Mouse (Mus musculus): ENCODE data around the gene Etl4.

Gene Etl4

GRCm38 (mm10) chr2:20336176-20336575, 426.6 kb downstream of the Etl4 start:
- WGBS: 82% methylated on average over 6 of the region's 6 CpGs

- 30% methylated on average over 7 of the region's 7 CpGs for WGBS
Observed at GRCm38 (mm10) chr2:20339016-20339734, 429.6 kb downstream of the Etl4 start.

- 11% methylated on average over 12 of the region's 12 CpGs for WGBS
Observed at GRCm38 (mm10) chr2:20339919-20340318, 430.3 kb downstream of the Etl4 start.

- WGBS: 61% methylated on average over 3 of the region's 3 CpGs
Observed at GRCm38 (mm10) chr2:20346873-20347272, 437.3 kb downstream of the Etl4 start.

- 79% methylated on average over 5 of the region's 5 CpGs for WGBS
Observed at GRCm38 (mm10) chr2:20349268-20349667, 439.7 kb downstream of the Etl4 start.

- WGBS: 78% methylated on average over 2 of the region's 2 CpGs
Observed at GRCm38 (mm10) chr2:20377026-20377425, 467.4 kb downstream of the Etl4 start.

- WGBS: 84% methylated on average over 6 of the region's 8 CpGs
Observed at GRCm38 (mm10) chr2:20380874-20381273, 471.3 kb downstream of the Etl4 start.

- WGBS: 66% methylated on average over 6 of the region's 6 CpGs
Observed at GRCm38 (mm10) chr2:20396978-20397377, 487.4 kb downstream of the Etl4 start.

GRCm38 (mm10) chr2:20400556-20400955, 491.0 kb downstream of the Etl4 start:
- WGBS: 35% methylated on average over 3 of the region's 3 CpGs

GRCm38 (mm10) chr2:20404395-20404794, 494.8 kb downstream of the Etl4 start:
- 58% methylated on average over 1 of the region's 1 CpGs for WGBS

GRCm38 (mm10) chr2:20407101-20407500, 497.5 kb downstream of the Etl4 start:
- 37% methylated on average over 5 of the region's 5 CpGs for WGBS

GRCm38 (mm10) chr2:20414856-20415255, 505.3 kb downstream of the Etl4 start:
- WGBS: 93% methylated on average over 4 of the region's 4 CpGs

- WGBS: 57% methylated on average over 8 of the region's 8 CpGs
Observed at GRCm38 (mm10) chr2:20416934-20417614, 507.5 kb downstream of the Etl4 start.

- 89% methylated on average over 6 of the region's 6 CpGs for WGBS
Observed at GRCm38 (mm10) chr2:20417998-20418397, 508.4 kb downstream of the Etl4 start.

GRCm38 (mm10) chr2:20419975-20420374, 510.4 kb downstream of the Etl4 start:
- 24% methylated on average over 6 of the region's 6 CpGs for WGBS

GRCm38 (mm10) chr2:20422275-20422674, 512.7 kb downstream of the Etl4 start:
- 37% methylated on average over 4 of the region's 4 CpGs for WGBS

- WGBS: 57% methylated on average over 2 of the region's 2 CpGs
Observed at GRCm38 (mm10) chr2:20433656-20434055, 524.1 kb downstream of the Etl4 start.

GRCm38 (mm10) chr2:20435530-20435929, 526.0 kb downstream of the Etl4 start:
- WGBS: 83% methylated on average over 4 of the region's 4 CpGs

- 90% methylated on average over 2 of the region's 2 CpGs for WGBS
Observed at GRCm38 (mm10) chr2:20442731-20443130, 533.2 kb downstream of the Etl4 start.

GRCm38 (mm10) chr2:20443671-20444440, 534.3 kb downstream of the Etl4 start:
- WGBS: 66% methylated on average over 10 of the region's 10 CpGs

- 41% methylated on average over 17 of the region's 17 CpGs for WGBS
Observed at GRCm38 (mm10) chr2:20445156-20446155, 535.9 kb downstream of the Etl4 start.
